Mouse (Mus musculus) forebrain, embryonic 14.5 days (tissue): ENCODE measurements around the gene Abca5. TPM values are rescaled to one million over a fixed set of nuclear protein-coding genes. Genes with fewer than 3 reads are reported as not detected.

Experiments used
- ATAC-seq: fragments of 200-750 bp; cut with Nextera tagmentation; 2 replicates; pipeline ENCODE4 v1.8.0; 2017; ENCODE audit warnings: mild to moderate bottlenecking, moderate library complexity
- DNase-seq: peaks from one replicate; pipeline ENCODE4 v3.0.0-alpha.2; 2015; ENCODE audit warnings: low spot score
- H3K27ac ChIP-seq: fragments of 300-500 bp; sonication (generic); 2 replicates; pipeline ENCODE4 v1.5.1; 2014; ENCODE audit warnings: low read depth, mild to moderate bottlenecking, control low read depth, low read length, moderate library complexity
- H3K27me3 ChIP-seq: fragments of 300-500 bp; sonication (generic); replicated peaks from 2 replicates; pipeline ENCODE4 v1.6.1; 2014; ENCODE audit warnings: low read length, control low read depth, mixed read lengths; ENCODE audit not compliant: control insufficient read depth, insufficient read depth
- H3K36me3 ChIP-seq: fragments of 300-500 bp; sonication (generic); 2 replicates; pipeline ENCODE4 v1.6.1; 2014; ENCODE audit warnings: low read length, control low read depth; ENCODE audit not compliant: control insufficient read depth, insufficient read depth
- H3K4me1 ChIP-seq: fragments of 300-500 bp; sonication (generic); 2 replicates; pipeline ENCODE4 v1.6.1; 2014; ENCODE audit warnings: antibody characterized with exemption, low read length, control low read depth; ENCODE audit not compliant: control insufficient read depth, insufficient read depth
- H3K4me2 ChIP-seq: fragments of 300-500 bp; sonication (generic); 2 replicates; pipeline ENCODE4 v1.6.1; 2014; ENCODE audit warnings: mild to moderate bottlenecking, control low read depth, low read length
- H3K4me3 ChIP-seq: fragments of 300-500 bp; sonication (generic); 2 replicates; pipeline ENCODE4 v1.5.1; 2014; ENCODE audit warnings: low read depth, low read length, control low read depth
- H3K9ac ChIP-seq: fragments of 300-500 bp; sonication (generic); 2 replicates; pipeline ENCODE4 v1.6.1; 2014; ENCODE audit warnings: mild to moderate bottlenecking, low read length, control low read depth, moderate library complexity
- H3K9me3 ChIP-seq: fragments of 300-500 bp; sonication (generic); replicated peaks from 2 replicates; pipeline ENCODE4 v1.6.1; 2016; ENCODE audit warnings: low read length, control low read depth, mixed read lengths; ENCODE audit not compliant: control insufficient read depth
- whole genome bisulfite sequencing: fragments of 180-500 bp; shearing (Covaris S2); extraction: QIAGEN DNeasy Blood & Tissue Kit; methylation state at CpG from one replicate; pipeline ENCODE4 v1.1.7; 2014; 5-methylcytosine and 5-hydroxymethylcytosine counted together
- polyA plus RNA-seq: library from polyadenylated mRNA; unstranded; fragments of >200 nt; fragmentation: Nextera tagmentation; extraction: Ambion mirVana; gene quantifications from 2 replicates; pipeline ENCODE4 v1.2.1, GENCODE M21; 2014

Abca5 gene
- polyA plus RNA-seq: 10.2 and 11.6 TPM in 2 replicates

DNA sequence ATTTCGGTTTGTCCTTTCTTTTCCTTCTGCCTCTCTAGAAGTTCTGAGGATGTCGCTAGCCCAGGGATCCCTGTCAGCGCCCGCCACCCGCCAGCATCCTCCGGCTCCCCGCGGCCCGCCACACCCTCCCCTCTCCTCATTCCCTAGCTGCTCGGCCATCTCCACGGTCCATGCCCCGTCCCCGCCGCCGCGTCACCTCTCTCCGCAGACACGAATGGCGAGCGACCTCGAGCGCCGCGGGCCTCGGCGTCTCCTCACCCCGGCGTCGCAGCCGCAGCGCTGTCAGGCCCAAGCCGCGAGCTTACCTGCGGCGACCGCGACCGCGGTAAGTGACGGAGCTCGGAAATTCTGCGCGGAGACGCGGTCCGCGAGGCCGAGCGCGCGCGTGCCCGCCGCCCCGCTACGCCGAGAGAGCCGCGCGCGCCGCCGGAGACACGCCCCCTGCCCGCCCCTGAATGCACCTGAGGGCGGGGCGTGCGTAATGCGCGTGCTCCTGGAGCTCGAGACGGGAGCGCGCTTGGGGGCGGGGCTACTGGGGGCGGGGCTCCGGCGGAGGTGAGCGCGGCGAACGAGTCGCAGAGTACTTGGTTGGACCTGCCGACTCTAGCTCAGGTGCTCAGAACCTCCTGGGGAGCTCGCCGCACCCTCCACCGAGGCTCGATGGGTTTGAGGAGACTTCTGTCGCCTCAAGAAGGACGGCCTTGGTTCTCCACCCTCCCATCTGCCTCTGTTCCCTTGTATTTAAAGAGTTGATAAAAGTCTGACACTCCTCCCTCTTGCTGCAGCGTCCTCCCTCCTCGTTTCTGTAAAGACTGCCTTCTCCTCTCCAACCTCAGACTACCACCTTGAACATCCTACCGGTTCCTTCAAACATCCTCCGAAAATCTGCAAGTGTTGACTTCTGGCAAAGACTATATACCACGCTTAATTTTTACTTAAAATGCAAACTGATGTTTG, at the start of gene Abca5:
TSS of gene Abca5 (minus strand) at position 428 of the 957 bp plus-strand sequence.
- Histone ChIP-seq H3K27me3 (no peaks in the 10 kb centered on the region), H3K36me3 (no peaks in the 10 kb centered on the region), H3K9ac (peak within 1 kb of the TSS; percentile 75), H3K9me3 (no peaks in the 10 kb centered on the region), H3K4me3 (peak within 1 kb of the TSS; percentile 77), H3K27ac (no peak within 1 kb of the TSS; the same call in 1 of the 2 replicates), H3K4me2 (peak within 1 kb of the TSS; percentile 85), H3K4me1 (0 out of 2 replicates have a peak, but pooled peaks cover 3% of the 10 kb centered on the region)
- ATAC-seq (peak; percentile 93), DNase-seq (peak; percentile 94)
- under 1% methylated on average over 95 of the region's 95 CpGs for WGBS

DNA sequence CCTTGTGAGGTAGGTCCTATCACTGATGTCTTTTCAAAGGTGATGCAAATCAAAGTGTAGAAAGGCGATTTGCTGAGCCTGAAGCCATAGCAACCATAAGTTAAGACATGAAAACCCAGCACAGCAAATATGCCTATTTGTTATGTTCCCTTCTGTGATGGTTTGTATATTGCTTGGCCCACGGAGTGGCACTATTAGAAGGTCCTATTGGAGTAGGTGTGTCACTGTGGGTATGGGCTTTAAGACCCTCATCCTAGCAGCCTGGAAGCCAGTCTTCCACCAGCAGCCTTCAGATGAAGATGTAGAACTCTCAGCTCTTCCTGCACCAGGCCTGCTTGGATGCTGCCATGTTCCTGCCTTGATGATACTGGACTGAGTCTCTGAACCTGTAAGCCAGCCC, 48.0 kb upstream of the Abca5 start:
- H3K4me2 ChIP-seq: no peak overlapping the region
- no peaks in the 10 kb centered on the region for H3K4me1 ChIP-seq
- no peak for DNase-seq
- WGBS: 83% methylated on average over 2 of the region's 2 CpGs
- no peaks in the 10 kb centered on the region for H3K36me3 ChIP-seq
- no peak for ATAC-seq
- H3K9ac ChIP-seq: no peak overlapping the region
- H3K9me3 ChIP-seq: no peaks in the 10 kb centered on the region
- no peak overlapping the region for H3K27ac ChIP-seq
- no peaks in the 10 kb centered on the region for H3K27me3 ChIP-seq
- H3K4me3 ChIP-seq: no peak overlapping the region

DNA sequence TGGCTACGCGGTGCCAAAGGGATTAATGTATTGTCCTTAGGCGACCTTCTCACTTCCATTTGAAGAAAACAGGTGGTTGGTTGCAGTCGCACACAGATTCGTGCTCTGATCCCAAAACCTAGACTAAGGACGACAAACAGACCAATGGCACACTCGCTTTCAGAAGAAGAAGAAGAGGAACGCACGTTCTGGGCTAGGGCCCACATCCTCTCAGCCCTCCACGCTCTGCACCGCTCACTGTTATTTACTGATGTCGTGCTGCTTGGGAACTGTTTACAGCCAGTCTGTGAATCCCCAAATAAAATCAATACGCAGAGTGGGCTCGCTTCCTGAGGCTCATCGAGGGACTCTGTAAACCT, 42.8 kb upstream of the Abca5 start:
- H3K36me3 ChIP-seq: no peaks in the 10 kb centered on the region
- H3K27me3 ChIP-seq: no peaks in the 10 kb centered on the region
- DNase-seq: no peak
- H3K4me3 ChIP-seq: peak overlapping the region; percentile 17; the same call in 1 of the 2 replicates
- 0 out of 2 replicates have a peak, but pooled peaks have one; percentile 32 for ATAC-seq
- peak overlapping the region; percentile 56 for H3K4me2 ChIP-seq
- no peaks in the 10 kb centered on the region for H3K9me3 ChIP-seq
- H3K27ac ChIP-seq: no peak overlapping the region
- H3K9ac ChIP-seq: peak overlapping the region; percentile 55; the same call in 1 of the 2 replicates
- WGBS: 31% methylated on average over 15 of the region's 15 CpGs
- H3K4me1 ChIP-seq: peaks cover 5% of the 10 kb centered on the region; the same call in 1 of the 2 replicates

DNA sequence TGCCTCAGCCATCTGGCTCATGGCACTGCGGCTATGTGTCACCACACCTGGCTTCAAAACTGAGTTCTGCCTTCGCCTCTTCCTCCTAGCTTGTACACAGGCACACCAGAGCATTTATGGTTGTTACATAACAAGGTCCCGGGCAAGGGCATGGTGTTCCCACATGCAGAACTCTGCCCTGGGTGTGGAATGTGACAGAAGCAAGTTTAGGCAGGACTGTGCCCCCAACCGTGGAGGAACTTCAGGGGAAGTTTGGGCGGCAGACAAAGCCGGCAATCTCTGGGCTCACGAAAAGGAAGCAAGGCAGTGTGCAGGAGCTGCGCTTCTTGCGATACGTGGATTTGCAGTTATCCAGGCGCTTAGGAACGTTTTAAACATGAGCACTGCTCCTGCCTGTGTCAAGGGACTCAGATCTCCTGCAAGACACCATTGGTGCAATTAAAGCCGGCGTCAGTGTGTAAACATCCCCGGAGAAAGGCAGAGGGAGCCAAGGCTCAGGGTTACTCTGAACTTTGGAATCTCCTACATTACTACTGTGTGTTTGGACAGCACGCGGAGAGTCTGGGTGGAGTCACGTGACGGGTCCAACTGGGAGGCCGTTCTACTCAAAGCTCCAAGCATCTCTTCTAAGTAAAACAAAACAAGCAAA, 42.3 kb upstream of the Abca5 start:
- ATAC-seq: peak; percentile 79
- Histone ChIP-seq H3K9ac (peak overlapping the region; percentile 55; the same call in 1 of the 2 replicates), H3K27me3 (no peaks in the 10 kb centered on the region)

DNA sequence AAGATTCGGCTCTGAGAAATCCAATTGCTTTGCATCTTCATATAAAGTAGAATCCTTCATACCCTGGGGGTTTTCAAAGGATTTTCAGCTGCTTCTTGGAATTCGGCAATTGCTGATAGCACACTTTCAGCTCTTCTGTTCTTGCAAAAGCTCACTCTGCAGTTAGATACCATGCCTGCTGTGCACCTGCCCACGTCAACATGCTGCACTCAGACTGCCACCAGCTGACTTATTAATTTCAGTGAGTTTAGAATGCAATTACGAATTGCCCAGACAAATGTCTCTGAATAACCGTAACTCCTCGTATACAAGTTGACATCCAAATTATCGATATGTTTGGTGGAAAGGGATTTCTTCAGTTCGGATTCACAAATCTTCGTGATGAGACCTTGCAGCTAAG, 36.5 kb upstream of the Abca5 start:
- Histone ChIP-seq H3K27me3 (no peaks in the 10 kb centered on the region), H3K9me3 (no peaks in the 10 kb centered on the region), H3K4me1 (no peaks in the 10 kb centered on the region), H3K36me3 (no peaks in the 10 kb centered on the region), H3K4me3 (no peak overlapping the region), H3K4me2 (no peak overlapping the region), H3K27ac (no peak overlapping the region), H3K9ac (no peak overlapping the region)
- DNase-seq: no peak
- 82% methylated on average over 9 of the region's 9 CpGs for WGBS
- ATAC-seq: no peak

More for the DNA sequence above, 42.3 kb upstream of the Abca5 start:
- Histone ChIP-seq H3K9me3 (no peaks in the 10 kb centered on the region), H3K4me2 (peak overlapping the region; percentile 56), H3K4me3 (peak overlapping the region; percentile 17; the same call in 1 of the 2 replicates), H3K27ac (no peak overlapping the region), H3K36me3 (no peaks in the 10 kb centered on the region), H3K4me1 (peaks cover 5% of the 10 kb centered on the region; the same call in 1 of the 2 replicates)
- WGBS: 12% methylated on average over 20 of the region's 20 CpGs
- peak; percentile 58 for DNase-seq

DNA sequence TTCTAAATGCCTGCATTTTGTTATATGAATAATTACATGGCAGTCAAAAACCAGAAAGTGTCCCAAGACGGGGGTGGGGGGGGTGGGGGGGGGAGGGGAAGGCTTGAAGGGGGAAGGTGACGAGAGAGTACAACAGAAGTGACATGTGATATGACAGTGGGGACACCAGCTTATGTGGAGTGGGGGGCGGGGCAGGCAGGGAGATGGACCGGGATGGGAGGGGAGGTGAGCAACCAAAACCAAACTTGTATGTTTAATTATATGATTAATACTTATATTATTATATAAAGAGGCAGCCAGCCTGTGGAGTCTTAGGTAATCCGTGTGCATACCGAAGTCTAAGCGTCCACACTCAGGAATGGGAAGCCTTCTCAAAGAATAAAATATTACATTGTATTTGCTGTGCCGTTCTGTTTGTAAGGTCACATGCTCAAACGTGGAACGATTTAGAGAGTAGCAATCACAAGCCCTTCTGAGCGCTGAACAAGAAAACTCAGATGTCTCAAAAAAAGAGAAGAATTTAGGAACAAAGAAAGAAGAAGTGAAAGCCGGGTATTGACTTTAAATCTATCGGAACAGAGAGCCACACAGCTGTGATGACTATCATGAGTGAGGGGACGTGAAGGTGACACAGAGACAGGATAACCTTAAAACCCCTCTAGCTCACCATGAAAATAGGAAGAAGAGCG, 34.9 kb upstream of the Abca5 start:
- ATAC-seq (no peak), DNase-seq (no peak)
- no peaks in the 10 kb centered on the region for H3K9me3 ChIP-seq
- no peaks in the 10 kb centered on the region for H3K4me1 ChIP-seq
- no peaks in the 10 kb centered on the region for H3K27me3 ChIP-seq
- no peaks in the 10 kb centered on the region for H3K36me3 ChIP-seq
- H3K4me2 ChIP-seq: no peak overlapping the region
- H3K27ac ChIP-seq: no peak overlapping the region
- H3K4me3 ChIP-seq: no peak overlapping the region
- WGBS: 78% methylated on average over 15 of the region's 15 CpGs
- H3K9ac ChIP-seq: no peak overlapping the region

DNA sequence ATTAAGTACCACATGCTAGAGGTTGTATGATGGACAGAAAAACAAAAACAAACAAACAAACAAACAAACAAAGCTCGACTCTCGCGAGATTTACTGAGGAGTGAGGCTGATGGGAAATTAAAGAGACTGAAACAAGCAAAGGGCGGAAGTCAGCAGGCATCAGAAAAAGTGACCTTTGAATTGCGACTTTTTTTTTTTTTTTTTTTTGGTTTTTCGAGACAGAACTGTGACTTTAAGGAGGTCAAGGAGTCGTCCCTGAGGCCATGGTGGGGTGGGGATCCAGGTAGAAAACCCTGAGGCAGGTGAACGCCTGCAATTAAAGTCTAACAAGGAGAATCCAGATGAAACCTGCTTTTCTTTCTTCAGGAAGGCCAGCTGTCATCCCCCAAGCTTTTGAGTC, 34.3 kb upstream of the Abca5 start:
- H3K27me3 ChIP-seq: no peaks in the 10 kb centered on the region
- H3K9me3 ChIP-seq: no peaks in the 10 kb centered on the region
- no peak overlapping the region for H3K4me3 ChIP-seq
- no peaks in the 10 kb centered on the region for H3K4me1 ChIP-seq
- DNase-seq: no peak
- no peaks in the 10 kb centered on the region for H3K36me3 ChIP-seq
- H3K27ac ChIP-seq: no peak overlapping the region
- WGBS: 75% methylated on average over 8 of the region's 8 CpGs
- no peak for ATAC-seq
- H3K4me2 ChIP-seq: no peak overlapping the region
- no peak overlapping the region for H3K9ac ChIP-seq

DNA sequence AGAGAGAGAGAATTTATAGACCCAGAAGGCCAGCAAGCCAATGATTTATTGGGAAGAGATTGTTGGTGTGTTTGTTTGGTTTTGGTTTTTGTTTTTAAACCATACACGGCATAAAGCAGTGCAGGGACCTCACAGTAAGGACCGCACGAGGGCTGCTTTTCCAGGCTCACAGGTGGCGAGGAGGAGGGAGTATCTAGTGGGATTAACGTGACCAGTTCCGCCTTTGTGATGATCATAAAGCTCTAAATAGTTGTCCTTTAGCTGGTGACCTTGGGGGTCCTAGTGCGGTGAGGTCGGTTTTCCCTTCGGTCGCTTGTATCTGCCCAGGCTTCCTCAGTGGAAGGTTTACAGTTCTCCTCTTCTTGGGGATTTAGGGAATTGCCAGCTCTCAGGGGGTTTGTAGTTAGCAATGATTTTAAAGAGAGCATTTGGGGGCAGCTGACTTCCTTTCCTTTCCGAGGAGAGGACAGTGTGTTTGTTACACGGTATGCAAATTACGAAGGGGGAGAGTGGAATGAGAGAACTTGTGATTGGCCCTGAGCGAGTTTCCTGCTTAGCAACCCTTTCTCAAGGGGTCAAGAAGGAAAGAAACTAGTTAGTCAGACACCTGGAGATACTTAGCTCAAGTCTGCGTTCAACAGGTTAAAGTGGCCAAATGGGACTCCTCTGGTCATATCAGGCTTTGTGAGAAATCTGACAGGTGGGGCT, 31.9 kb upstream of the Abca5 start:
- Histone ChIP-seq H3K4me2 (no peak overlapping the region), H3K4me3 (no peak overlapping the region), H3K36me3 (no peaks in the 10 kb centered on the region), H3K9ac (no peak overlapping the region), H3K4me1 (no peaks in the 10 kb centered on the region), H3K27ac (no peak overlapping the region), H3K27me3 (no peaks in the 10 kb centered on the region), H3K9me3 (no peaks in the 10 kb centered on the region)
- DNase-seq: no peak
- 20% methylated on average over 15 of the region's 15 CpGs for WGBS
- ATAC-seq: no peak
